Mouse (Mus musculus) small intestine, adult 2 months (tissue): ENCODE measurements around the gene Zfp280b. TPM values are rescaled to one million over a fixed set of nuclear protein-coding genes. Genes with fewer than 3 reads are reported as not detected.

Experiments
- H3K27ac ChIP-seq: fragments of 200-500 bp; 2 replicates; pipeline ENCODE4 v1.5.1; 2012; ENCODE audit warnings: low read depth, low read length, control low read depth, inconsistent platforms; ENCODE audit not compliant: insufficient read depth
- H3K27me3 ChIP-seq: fragments of 200-500 bp; 2 replicates; pipeline ENCODE4 v1.6.1; 2012; ENCODE audit warnings: mild to moderate bottlenecking, moderate library complexity, low read length, inconsistent platforms; ENCODE audit not compliant: control insufficient read depth, insufficient read depth
- H3K36me3 ChIP-seq: fragments of 200-500 bp; 2 replicates; pipeline ENCODE4 v1.6.1; 2012; ENCODE audit warnings: mild to moderate bottlenecking, low read length, control low read depth, inconsistent platforms; ENCODE audit not compliant: control insufficient read depth, insufficient read depth
- H3K4me1 ChIP-seq: fragments of 200-500 bp; 2 replicates; pipeline ENCODE4 v1.6.1; 2012; ENCODE audit warnings: low read length, inconsistent platforms, mixed read lengths; ENCODE audit not compliant: control insufficient read depth, insufficient read depth, insufficient read length
- H3K4me3 ChIP-seq: fragments of 200-500 bp; 2 replicates; pipeline ENCODE4 v1.5.1; 2012; ENCODE audit warnings: low read depth, mild to moderate bottlenecking, control low read depth, inconsistent platforms, low read length, moderate library complexity
- CTCF ChIP-seq: fragments of 200-500 bp; IDR thresholded peaks from 2 replicates; pipeline ENCODE4 v1.5.1; 2012; ENCODE audit warnings: low read depth, mild to moderate bottlenecking, control low read depth, inconsistent platforms, low read length, moderate library complexity, mixed read lengths; ENCODE audit not compliant: insufficient replicate concordance, insufficient read length; ENCODE audit errors: extremely low read depth
- POLR2A ChIP-seq: fragments of 200-500 bp; IDR thresholded peaks from 2 replicates; pipeline ENCODE4 v1.6.1; 2012; ENCODE audit warnings: low read depth, mild to moderate bottlenecking, control low read depth, inconsistent platforms, low read length, moderate library complexity
- WGBS: fragments of 180-500 bp; shearing (Covaris S2); methylation state at CpG from one replicate; pipeline ENCODE4 v1.1.7; 2018; 5-methylcytosine and 5-hydroxymethylcytosine counted together
- polyA plus RNA-seq: library from polyadenylated mRNA; depleted of rRNA; stranded (reverse); fragments of >200 nt; gene quantifications from 2 replicates; pipeline ENCODE4 v1.2.3, GENCODE M21; 2012

The Zfp280b gene
- polyA plus RNA-seq, 1 experiment: 6.3 TPM

DNA sequence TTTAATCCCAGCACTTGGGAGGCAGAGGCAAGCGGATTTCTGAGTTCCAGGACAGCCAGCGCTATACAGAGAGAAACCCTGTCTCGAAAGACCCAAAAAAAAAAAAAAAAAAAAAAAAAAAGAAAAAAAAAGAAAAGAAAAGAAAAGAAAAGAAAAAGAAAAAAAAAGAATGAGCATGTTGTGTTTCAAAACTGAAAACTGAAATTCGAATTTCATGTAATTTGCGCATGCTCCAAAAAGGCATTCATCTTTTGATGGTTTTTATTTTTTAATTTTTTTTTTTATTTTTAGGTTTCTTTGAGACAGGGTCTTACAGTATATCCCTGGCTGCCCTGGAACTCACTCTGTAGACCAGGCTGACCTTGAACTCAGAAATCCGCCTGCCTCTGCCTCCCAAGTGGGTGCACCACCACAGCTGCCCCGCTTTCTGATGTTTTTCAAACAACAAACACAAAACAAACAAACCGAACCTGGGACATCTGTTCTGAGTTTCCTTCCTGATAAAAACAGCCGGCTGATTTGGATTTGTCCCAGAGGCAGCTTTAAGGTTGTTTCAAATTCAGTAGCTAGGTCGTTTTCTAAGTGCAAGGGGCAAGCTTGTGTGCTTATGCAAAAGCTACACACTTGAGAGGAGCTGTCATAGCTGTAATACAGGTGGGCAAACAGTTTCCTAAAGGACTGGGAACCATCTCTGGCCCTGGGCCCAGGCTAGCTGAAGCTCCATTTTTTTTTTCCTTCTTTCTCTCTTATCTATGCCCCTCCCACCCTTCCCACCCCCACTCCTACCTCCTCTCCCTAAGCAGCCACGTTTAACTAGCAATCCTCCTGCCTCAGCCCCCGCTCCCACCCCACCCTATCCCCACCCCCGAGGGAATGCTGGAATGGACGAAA, 694 bp upstream of the Zfp280b start:
- H3K27ac ChIP-seq: peak overlapping the region; percentile 63
- no peaks in the 10 kb centered on the region for H3K27me3 ChIP-seq
- peak overlapping the region; percentile 85 for H3K4me3 ChIP-seq
- TF ChIP-seq CTCF (no peak), POLR2A (no peak; the same call in 1 of the 2 replicates)
- H3K4me1 ChIP-seq: peaks cover 2% of the 10 kb centered on the region; the same call in 1 of the 2 replicates
- H3K36me3 ChIP-seq: peaks cover 4% of the 10 kb centered on the region; the same call in 1 of the 2 replicates
- 37% methylated on average over 14 of the region's 14 CpGs for WGBS

- Histone ChIP-seq H3K27me3 (no peaks in the 10 kb centered on the region), H3K36me3 (peaks cover 10% of the 10 kb centered on the region), H3K4me1 (peaks cover 2% of the 10 kb centered on the region; the same call in 1 of the 2 replicates), H3K27ac (no peak overlapping the region), H3K4me3 (peak overlapping the region; percentile 85)
- TF ChIP-seq POLR2A (no peak), CTCF (no peak)
- WGBS: 3% methylated on average over 7 of the region's 7 CpGs
Measured at GRCm38 (mm10) chr10:76033119-76033455, 637 bp downstream of the Zfp280b start.

- Histone ChIP-seq H3K27me3 (no peaks in the 10 kb centered on the region), H3K4me3 (no peak overlapping the region), H3K27ac (no peak overlapping the region), H3K4me1 (peaks cover 2% of the 10 kb centered on the region; the same call in 1 of the 2 replicates), H3K36me3 (peaks cover 21% of the 10 kb centered on the region)
- TF ChIP-seq POLR2A: no peak
- no peak for TF ChIP-seq CTCF
- 81% methylated on average over 8 of the region's 8 CpGs for WGBS
Measured at GRCm38 (mm10) chr10:76034001-76034600, 1.7 kb downstream of the Zfp280b start.

- TF ChIP-seq CTCF (no peak), POLR2A (no peak)
- Histone ChIP-seq H3K27ac (no peak overlapping the region), H3K4me1 (peaks cover 2% of the 10 kb centered on the region; the same call in 1 of the 2 replicates), H3K36me3 (peaks cover 32% of the 10 kb centered on the region), H3K4me3 (no peak overlapping the region), H3K27me3 (no peaks in the 10 kb centered on the region)
Measured at GRCm38 (mm10) chr10:76035277-76035676, 2.8 kb downstream of the Zfp280b start.

DNA sequence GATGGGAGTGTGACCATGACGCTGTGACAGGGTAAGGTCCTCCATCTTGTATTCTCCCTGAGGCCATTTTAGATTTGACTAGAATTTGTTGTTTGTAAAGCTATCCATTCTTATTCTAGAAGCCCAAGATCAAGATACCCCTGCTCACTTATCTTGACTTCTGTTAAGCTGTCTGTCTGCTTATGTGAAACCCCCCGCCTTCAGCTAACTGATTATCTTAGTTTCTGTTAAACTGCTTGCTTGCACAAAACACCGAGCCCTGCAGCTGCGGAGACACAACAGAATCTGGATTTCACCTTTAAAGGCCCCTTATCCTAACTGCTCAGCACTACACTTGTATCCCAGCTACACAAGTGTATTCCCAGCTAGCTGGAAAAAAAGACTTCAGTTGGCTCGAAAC, 4.5 kb downstream of the Zfp280b start:
- Histone ChIP-seq H3K27me3 (no peaks in the 10 kb centered on the region), H3K36me3 (peaks cover 41% of the 10 kb centered on the region), H3K4me1 (peaks cover 2% of the 10 kb centered on the region; the same call in 1 of the 2 replicates), H3K4me3 (no peak overlapping the region), H3K27ac (no peak overlapping the region)
- 96% methylated on average over 5 of the region's 5 CpGs for WGBS
- TF ChIP-seq POLR2A: no peak
- no peak for TF ChIP-seq CTCF

- 61% methylated on average over 5 of the region's 5 CpGs for WGBS
- H3K36me3 ChIP-seq: peaks cover 14% of the 10 kb centered on the region
- no peaks in the 10 kb centered on the region for H3K27me3 ChIP-seq
- no peak for TF ChIP-seq CTCF
- TF ChIP-seq POLR2A: no peak
- H3K27ac ChIP-seq: no peak overlapping the region
- no peak overlapping the region for H3K4me3 ChIP-seq
- H3K4me1 ChIP-seq: peaks cover 2% of the 10 kb centered on the region; the same call in 1 of the 2 replicates
Measured at GRCm38 (mm10) chr10:76045343-76045742, 12.9 kb downstream of the Zfp280b start.

DNA sequence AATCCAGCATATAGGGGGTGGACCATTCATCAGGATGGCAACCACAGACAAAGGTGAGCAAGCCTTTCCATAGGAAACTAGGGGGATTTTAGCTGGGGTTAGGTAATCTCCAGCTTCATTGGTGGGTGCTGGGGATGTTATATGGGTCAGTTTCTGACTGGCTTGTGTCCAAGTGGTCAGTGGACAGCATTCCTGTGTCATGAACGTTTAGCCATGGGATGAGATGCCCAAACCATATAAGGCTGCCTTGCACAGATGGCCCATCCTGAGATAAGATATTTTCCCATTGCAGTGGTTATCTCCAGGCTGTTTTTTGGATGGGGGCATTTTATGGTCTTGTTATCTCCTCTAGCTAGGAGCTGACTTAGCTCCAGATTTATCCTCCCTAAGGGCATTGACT, 14.3 kb downstream of the Zfp280b start:
- Histone ChIP-seq H3K27ac (no peak overlapping the region), H3K27me3 (no peaks in the 10 kb centered on the region), H3K4me3 (no peak overlapping the region), H3K36me3 (peaks cover 6% of the 10 kb centered on the region; the same call in 1 of the 2 replicates), H3K4me1 (peaks cover 2% of the 10 kb centered on the region; the same call in 1 of the 2 replicates)
- TF ChIP-seq POLR2A (no peak), CTCF (no peak)
- WGBS: 0% methylated on average over 1 of the region's 1 CpGs
